Mouse (Mus musculus) kidney, postnatal 0 days (tissue): ENCODE results near the gene Atp2a3. TPM values are rescaled to one million over a fixed set of nuclear protein-coding genes. Genes with fewer than 3 reads are reported as not detected.

Experiments used
- ATAC-seq: fragments of 200-750 bp; cut with Nextera tagmentation; replicated peaks from 2 replicates; pipeline ENCODE4 v1.8.0; 2017; ENCODE audit warnings: low read depth, moderate number of reproducible peaks, moderate TSS enrichment, moderate library complexity; ENCODE audit not compliant: low FRiP score
- DNase-seq: peaks from one replicate; pipeline ENCODE4 v3.0.0-alpha.2; 2016; ENCODE audit warnings: low spot score
- H3K27ac ChIP-seq: fragments of 300-500 bp; sonication (generic); 2 replicates; pipeline ENCODE4 v1.5.1; 2014; ENCODE audit warnings: mild to moderate bottlenecking
- H3K27me3 ChIP-seq: fragments of 300-500 bp; sonication (generic); 2 replicates; pipeline ENCODE4 v1.6.1; 2014; ENCODE audit warnings: low read length, mixed read lengths; ENCODE audit not compliant: insufficient read depth
- H3K36me3 ChIP-seq: fragments of 300-500 bp; sonication (generic); 2 replicates; pipeline ENCODE4 v1.6.1; 2014; ENCODE audit warnings: low read length, mixed read lengths; ENCODE audit not compliant: insufficient read depth
- H3K4me1 ChIP-seq: fragments of 300-500 bp; sonication (generic); replicated peaks from 2 replicates; pipeline ENCODE4 v1.6.1; 2014; ENCODE audit warnings: antibody characterized with exemption, low read length, mixed read lengths; ENCODE audit not compliant: insufficient read depth
- H3K4me2 ChIP-seq: fragments of 300-500 bp; sonication (generic); 2 replicates; pipeline ENCODE4 v1.6.1; 2014; ENCODE audit warnings: mild to moderate bottlenecking, low read length, moderate library complexity, mixed read lengths
- H3K4me3 ChIP-seq: fragments of 300-500 bp; sonication (generic); replicated peaks from 2 replicates; pipeline ENCODE4 v1.5.1; 2014; ENCODE audit warnings: low read depth, low read length
- H3K9ac ChIP-seq: fragments of 300-500 bp; sonication (generic); 2 replicates; pipeline ENCODE4 v1.6.1; 2014; ENCODE audit warnings: low read depth, low read length
- H3K9me3 ChIP-seq: fragments of 300-500 bp; sonication (generic); replicated peaks from 2 replicates; pipeline ENCODE4 v1.6.1; 2016; ENCODE audit warnings: low read length, inconsistent platforms, mixed read lengths
- CTCF ChIP-seq: IDR thresholded peaks from 2 replicates; pipeline ENCODE4 v1.5.1; 2016; ENCODE audit warnings: antibody characterized with exemption, low read depth, mild to moderate bottlenecking, moderate library complexity
- WGBS: fragments of 180-500 bp; shearing (Covaris S2); extraction: QIAGEN DNeasy Blood & Tissue Kit; methylation state at CpG from one replicate; pipeline ENCODE4 v1.1.7; 2014; 5-methylcytosine and 5-hydroxymethylcytosine counted together
- polyA plus RNA-seq: library from polyadenylated mRNA; unstranded; fragments of >200 nt; fragmentation: Nextera tagmentation; extraction: Ambion mirVana; gene quantifications from 2 replicates; pipeline ENCODE4 v1.2.1, GENCODE M21; 2015

Atp2a3 gene
- 9.9 and 10.0 TPM in 2 replicates for polyA plus RNA-seq

GRCm38 (mm10) chr11:72961072-72961980, at the start of gene Atp2a3:
TSS of gene Atp2a3 (plus strand) at chr11:72961169.
- Histone ChIP-seq H3K4me3 (peak within 1 kb of the TSS; percentile 32), H3K9me3 (no peaks in the 10 kb centered on the region), H3K27ac (no peak within 1 kb of the TSS), H3K4me1 (0 out of 2 replicates have a peak, but pooled peaks cover 14% of the 10 kb centered on the region), H3K27me3 (peaks cover 5% of the 10 kb centered on the region), H3K9ac (no peak within 1 kb of the TSS), H3K4me2 (peak within 1 kb of the TSS; percentile 54), H3K36me3 (no peaks in the 10 kb centered on the region)
- DNase-seq (no peak), ATAC-seq (0 out of 2 replicates have a peak, but pooled peaks have one; percentile 19)
- 3% methylated on average over 66 of the region's 70 CpGs for WGBS
- TF ChIP-seq CTCF = no peak

- 86% methylated on average over 7 of the region's 7 CpGs for WGBS
- Histone ChIP-seq H3K9ac (no peak overlapping the region), H3K4me3 (no peak overlapping the region), H3K4me2 (no peak overlapping the region), H3K4me1 (no peaks in the 10 kb centered on the region), H3K27me3 (no peaks in the 10 kb centered on the region), H3K27ac (no peak overlapping the region), H3K36me3 (peaks cover 59% of the 10 kb centered on the region), H3K9me3 (no peaks in the 10 kb centered on the region)
- DNase-seq = no peak
- ATAC-seq = no peak
- TF ChIP-seq CTCF = no peak
Observed at GRCm38 (mm10) chr11:72917299-72917996, 43.5 kb upstream of the Atp2a3 start.

DNA sequence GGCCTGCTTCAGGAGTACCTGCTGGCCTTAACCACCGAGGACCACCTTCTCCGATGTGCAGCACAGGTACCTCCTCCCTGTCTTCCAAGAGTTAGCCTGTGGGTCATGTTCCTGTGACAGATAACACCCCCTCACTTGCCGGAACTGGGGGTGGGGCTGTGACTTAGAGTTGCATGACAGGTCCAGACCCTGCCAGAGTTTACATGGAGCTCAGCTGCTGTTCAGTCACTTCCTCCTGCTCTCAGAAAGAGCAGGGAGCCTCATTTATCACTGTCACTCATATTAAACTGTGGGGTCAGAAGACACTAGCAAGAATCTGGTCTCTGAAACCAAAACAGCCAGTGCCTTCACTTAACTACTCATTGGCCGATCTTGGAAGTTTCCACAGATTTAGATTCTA, 37.9 kb upstream of the Atp2a3 start:
- Histone ChIP-seq H3K4me3 (no peak overlapping the region), H3K9ac (no peak overlapping the region), H3K36me3 (peaks cover 30% of the 10 kb centered on the region; the same call in 1 of the 2 replicates), H3K4me1 (0 out of 2 replicates have a peak, but pooled peaks cover 4% of the 10 kb centered on the region), H3K27ac (no peak overlapping the region), H3K4me2 (no peak overlapping the region), H3K9me3 (no peaks in the 10 kb centered on the region), H3K27me3 (no peaks in the 10 kb centered on the region)
- TF ChIP-seq CTCF = no peak
- 36% methylated on average over 4 of the region's 4 CpGs for WGBS
- ATAC-seq (no peak), DNase-seq (peak; percentile 81)

GRCm38 (mm10) chr11:72924458-72924857, 36.5 kb upstream of the Atp2a3 start:
- DNase-seq (no peak), ATAC-seq (no peak)
- no peaks in the 10 kb centered on the region for H3K9me3 ChIP-seq
- H3K4me1 ChIP-seq = 0 out of 2 replicates have a peak, but pooled peaks cover 4% of the 10 kb centered on the region
- no peak for TF ChIP-seq CTCF
- 69% methylated on average over 1 of the region's 1 CpGs for WGBS
- H3K9ac ChIP-seq = no peak overlapping the region
- H3K27me3 ChIP-seq = no peaks in the 10 kb centered on the region
- no peak overlapping the region for H3K4me3 ChIP-seq
- H3K4me2 ChIP-seq = no peak overlapping the region
- H3K36me3 ChIP-seq = peaks cover 19% of the 10 kb centered on the region; the same call in 1 of the 2 replicates
- no peak overlapping the region; the same call in 1 of the 2 replicates for H3K27ac ChIP-seq

DNA sequence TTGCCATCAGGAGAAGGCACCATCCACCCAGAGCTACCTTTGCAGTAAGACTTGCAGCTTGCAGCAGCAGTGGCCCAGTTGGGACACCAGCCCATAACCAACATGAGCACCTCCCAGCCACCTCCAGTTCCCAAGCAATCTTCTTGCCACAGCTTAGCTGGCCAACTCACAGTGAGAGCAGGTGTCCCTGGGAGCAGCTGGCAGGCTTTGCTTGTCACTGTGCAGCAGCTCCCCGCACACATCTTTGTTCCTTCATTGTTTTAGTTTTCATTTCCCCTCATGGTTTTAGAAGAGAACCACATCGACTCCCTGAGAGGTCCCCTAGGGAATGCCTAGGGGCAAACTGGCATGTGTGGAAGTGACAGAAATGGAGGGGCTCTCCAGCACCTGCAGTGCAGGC, 35.9 kb upstream of the Atp2a3 start:
- TF ChIP-seq CTCF = no peak
- Histone ChIP-seq H3K9ac (no peak overlapping the region), H3K4me1 (0 out of 2 replicates have a peak, but pooled peaks cover 4% of the 10 kb centered on the region), H3K9me3 (no peaks in the 10 kb centered on the region), H3K27ac (no peak overlapping the region), H3K4me3 (no peak overlapping the region), H3K27me3 (no peaks in the 10 kb centered on the region), H3K4me2 (no peak overlapping the region), H3K36me3 (peaks cover 19% of the 10 kb centered on the region; the same call in 1 of the 2 replicates)
- DNase-seq (no peak), ATAC-seq (no peak)
- 58% methylated on average over 2 of the region's 2 CpGs for WGBS

DNA sequence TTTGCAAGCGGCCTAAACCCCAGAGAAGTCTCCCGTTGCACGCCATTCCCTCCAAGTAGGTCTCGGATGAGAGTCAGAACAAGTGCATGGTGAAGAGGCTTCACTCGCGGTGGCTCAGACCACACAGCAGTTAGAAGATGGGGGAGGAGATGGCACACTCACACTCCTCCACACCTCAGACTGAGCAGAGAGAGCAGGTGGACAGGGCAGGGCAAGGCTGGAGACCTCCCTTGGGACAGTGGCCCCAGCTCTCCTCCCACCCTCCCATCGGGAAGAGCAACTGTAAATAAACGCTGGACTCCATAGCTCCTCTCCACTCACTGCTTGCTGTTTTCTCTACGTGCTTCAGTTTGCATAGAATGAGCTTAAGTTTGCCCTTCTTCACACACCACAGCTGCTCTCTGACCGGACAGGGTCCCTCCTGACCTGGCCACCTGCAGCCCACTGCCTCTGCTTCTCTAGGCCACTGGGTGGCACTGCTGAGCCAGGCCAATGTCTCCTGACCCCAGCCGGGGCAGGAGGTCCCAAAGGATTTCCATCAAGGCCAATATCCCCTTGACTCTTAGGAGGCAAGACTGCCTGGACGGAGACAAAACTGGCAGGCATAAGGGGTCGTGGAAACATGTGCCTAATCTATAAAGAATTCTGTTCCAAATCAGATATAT, 34.6 kb upstream of the Atp2a3 start:
- Histone ChIP-seq H3K9me3 (no peaks in the 10 kb centered on the region), H3K4me3 (no peak overlapping the region), H3K27ac (no peak overlapping the region), H3K4me1 (0 out of 2 replicates have a peak, but pooled peaks cover 4% of the 10 kb centered on the region), H3K9ac (no peak overlapping the region), H3K36me3 (peaks cover 15% of the 10 kb centered on the region; the same call in 1 of the 2 replicates), H3K27me3 (no peaks in the 10 kb centered on the region), H3K4me2 (no peak overlapping the region)
- TF ChIP-seq CTCF = peak; percentile 94
- DNase-seq (peak; percentile 72), ATAC-seq (no peak)
- WGBS = 50% methylated on average over 13 of the region's 13 CpGs
